Mouse (Mus musculus): ENCODE results near the gene Grifin. TPM values are rescaled to one million over a fixed set of nuclear protein-coding genes. Genes with fewer than 3 reads are reported as not detected.
A peak's percentile ranks its signal among the peaks of the same experiment; 100 is the strongest.

Gene Grifin
- polyA plus RNA-seq (2015; fragmentation: Nextera tagmentation; extraction: Ambion mirVana) = 0.36 TPM in 1 of 2 replicates, not detected in the other

DNA sequence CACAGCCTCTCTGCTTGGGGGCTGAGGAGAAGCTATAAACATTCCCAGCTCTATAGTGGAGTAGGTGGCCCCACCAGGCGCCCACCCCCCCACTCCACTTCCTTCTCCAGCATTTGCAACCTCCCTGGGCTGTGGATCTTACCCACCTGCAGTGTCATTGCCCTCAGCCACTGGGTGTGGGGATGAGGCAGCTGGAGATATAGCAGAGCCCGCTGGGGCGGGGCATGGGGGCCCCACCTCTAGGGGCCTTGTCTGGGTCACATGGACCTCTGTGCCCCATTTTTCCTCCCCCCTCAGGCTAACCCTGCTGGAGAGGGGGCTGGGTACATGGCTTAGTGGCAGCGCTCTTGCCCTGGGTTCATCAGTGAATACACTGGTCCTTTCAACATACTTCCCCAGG is at the start of gene Grifin:
TSS of gene Grifin (minus strand) at position 176 of the 400 bp plus-strand sequence.
- H3K27ac ChIP-seq (ENCODE audit: low read depth, low read length) = peak within 1 kb of the TSS; percentile 49
- H3K4me3 ChIP-seq (ENCODE audit: low read length) = no peak within 1 kb of the TSS
- no peak for ATAC-seq
- H3K4me2 ChIP-seq (ENCODE audit: low read length) = no peak within 1 kb of the TSS
- peaks cover 3% of the 10 kb centered on the region; the same call in 1 of the 2 replicates for H3K4me1 ChIP-seq (ENCODE audit: control insufficient read depth, insufficient read depth, low read depth, low read length)
- H3K9ac ChIP-seq (ENCODE audit: low read depth, low read length) = no peak within 1 kb of the TSS
- no peaks in the 10 kb centered on the region for H3K9me3 ChIP-seq (ENCODE audit: control insufficient read depth, low read length)
- H3K36me3 ChIP-seq (ENCODE audit: control insufficient read depth, insufficient read depth, low read length) = no peaks in the 10 kb centered on the region
- WGBS = 77% methylated on average over 4 of the region's 4 CpGs
- H3K27me3 ChIP-seq (replicated peaks; ENCODE audit: control insufficient read depth, insufficient read depth, low read length) = no peaks in the 10 kb centered on the region

- 97% methylated on average over 10 of the region's 10 CpGs for WGBS
- H3K4me1 ChIP-seq (ENCODE audit: control insufficient read depth, insufficient read depth, low read depth, low read length) = peaks cover 24% of the 10 kb centered on the region
Observed at GRCm38 (mm10) chr5:140614141-140614540, 49.3 kb upstream of the Grifin start.

GRCm38 (mm10) chr5:140612191-140612590 is 47.3 kb upstream of the Grifin start:
- peak overlapping the region; percentile 61 for H3K9ac ChIP-seq (ENCODE audit: low read depth, low read length)
- H3K27ac ChIP-seq (ENCODE audit: low read depth, low read length) = peak overlapping the region; percentile 82; the same call in 1 of the 2 replicates
- peaks cover 4% of the 10 kb centered on the region for H3K27me3 ChIP-seq (replicated peaks; ENCODE audit: control insufficient read depth, insufficient read depth, low read length)
- ATAC-seq = no peak
- H3K4me3 ChIP-seq (ENCODE audit: low read length) = peak overlapping the region; percentile 60
- peak overlapping the region; percentile 90 for H3K4me2 ChIP-seq (ENCODE audit: low read length)
- no peaks in the 10 kb centered on the region for H3K9me3 ChIP-seq (ENCODE audit: control insufficient read depth, low read length)
- 16% methylated on average over 18 of the region's 18 CpGs for WGBS
- H3K4me1 ChIP-seq (ENCODE audit: control insufficient read depth, insufficient read depth, low read depth, low read length) = peaks cover 31% of the 10 kb centered on the region
- peaks cover 2% of the 10 kb centered on the region; the same call in 1 of the 2 replicates for H3K36me3 ChIP-seq (ENCODE audit: control insufficient read depth, insufficient read depth, low read length)

More at GRCm38 (mm10) chr5:140614141-140614540, 49.3 kb upstream of the Grifin start:
- H3K36me3 ChIP-seq (ENCODE audit: control insufficient read depth, insufficient read depth, low read length) = peaks cover 2% of the 10 kb centered on the region
- H3K9me3 ChIP-seq (ENCODE audit: control insufficient read depth, low read length) = no peaks in the 10 kb centered on the region
- ATAC-seq = no peak
- H3K4me2 ChIP-seq (ENCODE audit: low read length) = no peak overlapping the region
- H3K27ac ChIP-seq (ENCODE audit: low read depth, low read length) = no peak overlapping the region
- H3K4me3 ChIP-seq (ENCODE audit: low read length) = no peak overlapping the region
- no peak overlapping the region for H3K9ac ChIP-seq (ENCODE audit: low read depth, low read length)
- 0 out of 2 replicates have a peak, but pooled peaks cover 3% of the 10 kb centered on the region for H3K27me3 ChIP-seq (replicated peaks; ENCODE audit: control insufficient read depth, insufficient read depth, low read length)

GRCm38 (mm10) chr5:140611611-140612185 is 46.8 kb upstream of the Grifin start:
- H3K9ac ChIP-seq (ENCODE audit: low read depth, low read length) = peak overlapping the region; percentile 61
- no peaks in the 10 kb centered on the region for H3K9me3 ChIP-seq (ENCODE audit: control insufficient read depth, low read length)
- H3K4me1 ChIP-seq (ENCODE audit: control insufficient read depth, insufficient read depth, low read depth, low read length) = peaks cover 35% of the 10 kb centered on the region
- peak; percentile 28; the same call in 1 of the 2 replicates for ATAC-seq
- peak overlapping the region; percentile 60 for H3K4me3 ChIP-seq (ENCODE audit: low read length)
- H3K27ac ChIP-seq (ENCODE audit: low read depth, low read length) = peak overlapping the region; percentile 82
- peaks cover 2% of the 10 kb centered on the region; the same call in 1 of the 2 replicates for H3K36me3 ChIP-seq (ENCODE audit: control insufficient read depth, insufficient read depth, low read length)
- WGBS = 11% methylated on average over 15 of the region's 15 CpGs
- peak overlapping the region; percentile 90 for H3K4me2 ChIP-seq (ENCODE audit: low read length)
- peaks cover 8% of the 10 kb centered on the region for H3K27me3 ChIP-seq (replicated peaks; ENCODE audit: control insufficient read depth, insufficient read depth, low read length)

DNA sequence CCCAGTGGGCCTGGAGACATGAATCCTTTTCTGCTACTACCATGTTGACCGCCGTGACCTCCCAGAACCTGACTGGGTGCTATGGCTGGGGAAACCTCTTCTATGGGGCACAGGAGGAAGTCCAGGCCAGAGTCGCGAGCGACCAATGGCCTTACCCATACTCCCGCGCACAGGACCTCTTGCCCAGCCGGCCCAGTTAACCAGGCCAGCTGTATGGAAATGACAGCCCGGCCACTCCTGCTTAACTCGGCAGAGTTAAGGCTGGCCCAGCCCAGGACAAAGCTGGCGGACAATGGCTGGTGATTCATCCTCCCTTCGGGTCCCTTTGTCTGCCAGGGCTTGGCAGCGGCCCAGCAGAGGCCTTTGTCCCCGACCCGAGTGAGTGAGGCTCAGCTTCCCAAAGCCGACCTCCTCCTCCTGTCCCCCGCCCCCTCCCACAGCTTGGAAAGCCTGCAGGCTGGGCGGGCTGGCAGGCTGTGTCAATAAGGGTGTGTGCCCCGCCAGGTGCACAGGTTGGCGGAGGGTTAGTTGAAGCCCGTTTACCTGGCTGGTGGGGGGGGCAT is 46.2 kb upstream of the Grifin start:
- peaks cover 8% of the 10 kb centered on the region for H3K27me3 ChIP-seq (replicated peaks; ENCODE audit: control insufficient read depth, insufficient read depth, low read length)
- ATAC-seq = peak; percentile 58
- peak overlapping the region; percentile 90 for H3K4me2 ChIP-seq (ENCODE audit: low read length)
- peak overlapping the region; percentile 61 for H3K9ac ChIP-seq (ENCODE audit: low read depth, low read length)
- no peaks in the 10 kb centered on the region for H3K9me3 ChIP-seq (ENCODE audit: control insufficient read depth, low read length)
- H3K36me3 ChIP-seq (ENCODE audit: control insufficient read depth, insufficient read depth, low read length) = peaks cover 2% of the 10 kb centered on the region; the same call in 1 of the 2 replicates
- WGBS = 6% methylated on average over 19 of the region's 21 CpGs
- H3K4me3 ChIP-seq (ENCODE audit: low read length) = peak overlapping the region; percentile 60
- peak overlapping the region; percentile 82 for H3K27ac ChIP-seq (ENCODE audit: low read depth, low read length)
- H3K4me1 ChIP-seq (ENCODE audit: control insufficient read depth, insufficient read depth, low read depth, low read length) = peaks cover 41% of the 10 kb centered on the region

DNA sequence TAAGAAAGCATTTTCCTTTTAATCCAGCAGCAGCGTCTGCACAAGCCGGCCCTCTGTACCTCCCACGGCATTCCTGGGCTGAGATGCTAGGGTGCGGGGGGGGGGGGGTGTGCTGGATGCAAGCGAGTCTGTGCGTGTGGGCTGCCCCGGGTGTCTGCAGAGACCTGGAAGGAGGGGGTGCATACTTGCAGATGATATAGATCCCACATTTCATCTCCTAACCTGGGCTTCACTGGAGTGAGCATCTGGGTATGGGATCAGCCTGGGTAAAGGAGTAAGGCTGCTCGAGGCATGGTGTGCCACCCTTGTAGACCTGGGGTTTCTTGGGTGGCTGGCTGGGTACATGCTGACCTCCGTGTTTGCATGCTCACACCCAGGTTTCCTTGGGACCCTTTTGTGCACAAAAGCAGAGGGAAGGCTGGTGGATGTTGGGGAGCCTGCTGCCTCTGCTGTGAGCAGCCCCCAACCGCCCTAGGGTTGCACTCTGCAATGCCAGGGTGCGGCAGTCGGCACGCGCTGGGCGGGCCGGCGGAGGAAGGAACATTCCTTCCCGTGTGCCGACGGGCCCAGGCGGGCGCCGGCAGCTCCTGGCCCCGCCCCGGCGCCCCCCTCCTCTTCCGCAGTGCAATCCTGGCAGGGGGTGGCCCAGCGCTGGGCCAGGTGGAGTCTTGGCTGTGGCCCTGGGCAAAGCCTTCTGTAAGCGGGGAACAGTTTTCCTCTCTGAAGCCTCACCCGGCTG is 45.6 kb upstream of the Grifin start:
- Histone ChIP-seq H3K27me3 (replicated peaks; ENCODE audit: control insufficient read depth, insufficient read depth, low read length) (peaks cover 8% of the 10 kb centered on the region), H3K36me3 (ENCODE audit: control insufficient read depth, insufficient read depth, low read length) (peaks cover 2% of the 10 kb centered on the region; the same call in 1 of the 2 replicates), H3K27ac (ENCODE audit: low read depth, low read length) (peak overlapping the region; percentile 82), H3K9ac (ENCODE audit: low read depth, low read length) (peak overlapping the region; percentile 61), H3K4me1 (ENCODE audit: control insufficient read depth, insufficient read depth, low read depth, low read length) (peaks cover 43% of the 10 kb centered on the region), H3K9me3 (ENCODE audit: control insufficient read depth, low read length) (no peaks in the 10 kb centered on the region), H3K4me2 (ENCODE audit: low read length) (peak overlapping the region; percentile 90), H3K4me3 (ENCODE audit: low read length) (peak overlapping the region; percentile 60)
- no peak; the same call in 1 of the 2 replicates for ATAC-seq
- WGBS = 4% methylated on average over 26 of the region's 30 CpGs

DNA sequence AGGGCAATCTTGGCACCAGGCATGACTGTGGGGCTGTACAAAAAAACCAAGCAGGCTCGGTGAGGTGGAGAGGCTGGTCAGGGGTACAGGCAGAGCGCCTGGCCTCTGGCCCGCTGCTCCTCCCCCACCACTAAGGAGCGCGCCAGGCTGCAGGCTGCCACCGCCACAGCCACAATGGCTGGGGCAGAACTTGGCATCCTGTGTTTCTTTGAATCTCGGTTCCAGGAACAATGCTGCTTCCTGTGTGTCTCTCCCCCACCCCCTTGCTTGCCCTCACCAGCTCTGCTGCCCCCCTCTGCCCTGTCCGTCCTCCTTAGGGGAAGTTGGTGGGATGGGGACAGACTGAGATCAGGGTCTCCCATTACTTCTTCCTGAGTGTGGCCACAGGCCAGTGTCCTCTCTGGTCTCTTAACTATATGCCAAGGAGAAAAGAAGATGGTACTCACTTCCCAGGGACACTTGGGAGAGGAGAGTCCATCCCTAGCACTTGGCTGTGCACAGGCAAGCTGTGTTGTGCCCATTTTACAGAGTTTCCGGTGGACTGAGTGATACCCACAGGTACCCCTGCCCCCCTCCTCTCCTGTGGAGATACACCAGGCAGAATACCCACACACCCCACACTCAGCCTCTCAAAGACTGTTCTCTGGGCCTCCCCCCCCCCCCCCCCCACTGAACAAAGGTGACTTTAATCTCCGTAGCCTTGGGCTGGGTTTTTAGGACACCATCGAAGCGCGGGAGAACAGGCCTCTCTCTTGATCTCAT is 44.8 kb upstream of the Grifin start:
- Histone ChIP-seq H3K9ac (ENCODE audit: low read depth, low read length) (peak overlapping the region; percentile 61), H3K36me3 (ENCODE audit: control insufficient read depth, insufficient read depth, low read length) (peaks cover 2% of the 10 kb centered on the region; the same call in 1 of the 2 replicates), H3K9me3 (ENCODE audit: control insufficient read depth, low read length) (no peaks in the 10 kb centered on the region), H3K27me3 (replicated peaks; ENCODE audit: control insufficient read depth, insufficient read depth, low read length) (peaks cover 10% of the 10 kb centered on the region), H3K4me3 (ENCODE audit: low read length) (peak overlapping the region; percentile 60), H3K27ac (ENCODE audit: low read depth, low read length) (peak overlapping the region; percentile 82), H3K4me2 (ENCODE audit: low read length) (peak overlapping the region; percentile 90), H3K4me1 (ENCODE audit: control insufficient read depth, insufficient read depth, low read depth, low read length) (peaks cover 43% of the 10 kb centered on the region)
- ATAC-seq = peak; percentile 50
- 5% methylated on average over 13 of the region's 13 CpGs for WGBS

- 1% methylated on average over 16 of the region's 16 CpGs for WGBS
- peak overlapping the region; percentile 78 for H3K27ac ChIP-seq (ENCODE audit: low read depth, low read length)
- ATAC-seq = peak; percentile 50
- peaks cover 10% of the 10 kb centered on the region for H3K27me3 ChIP-seq (replicated peaks; ENCODE audit: control insufficient read depth, insufficient read depth, low read length)
- peak overlapping the region; percentile 60 for H3K4me3 ChIP-seq (ENCODE audit: low read length)
- H3K36me3 ChIP-seq (ENCODE audit: control insufficient read depth, insufficient read depth, low read length) = no peaks in the 10 kb centered on the region; the same call in 1 of the 2 replicates
- H3K9me3 ChIP-seq (ENCODE audit: control insufficient read depth, low read length) = no peaks in the 10 kb centered on the region
- H3K9ac ChIP-seq (ENCODE audit: low read depth, low read length) = peak overlapping the region; percentile 55
- H3K4me1 ChIP-seq (ENCODE audit: control insufficient read depth, insufficient read depth, low read depth, low read length) = peaks cover 43% of the 10 kb centered on the region
- peak overlapping the region; percentile 90 for H3K4me2 ChIP-seq (ENCODE audit: low read length)
Observed at GRCm38 (mm10) chr5:140608634-140609015, 43.8 kb upstream of the Grifin start.
